Mouse (Mus musculus) right cerebral cortex, postnatal 36 days (tissue): Measurements from ENCODE around the gene Svip.

ENCODE experiments used
- DNase-seq, 2 experiments: peaks; one replicate each; pipeline ENCODE4 v3.0.0; 2022; ENCODE audit warnings: low spot score in 2 of 2, mixed read lengths in 1 of 2

Gene Svip

GRCm38 (mm10) chr7:51962219-51962952 is 43.4 kb downstream of the Svip start:
- DNase-seq, result no peak

GRCm38 (mm10) chr7:51960698-51961374 is 45.0 kb downstream of the Svip start:
- no peak for DNase-seq

- no peak for DNase-seq
Measured at GRCm38 (mm10) chr7:51957766-51958165, 48.1 kb downstream of the Svip start.

GRCm38 (mm10) chr7:51955424-51956041 is 50.3 kb downstream of the Svip start:
- no peak for DNase-seq
